Mouse (Mus musculus) liver, embryonic 12.5 days (tissue): ENCODE results near the gene Rmnd5a. TPM values are rescaled to one million over a fixed set of nuclear protein-coding genes. Genes with fewer than 3 reads are reported as not detected.

Experiments used
- polyA plus RNA-seq: library from polyadenylated mRNA; unstranded; fragments of >200 nt; fragmentation: Nextera tagmentation; extraction: Ambion mirVana; gene quantifications from 2 replicates; pipeline ENCODE4 v1.2.1, GENCODE M21; 2016

Rmnd5a gene
- polyA plus RNA-seq, 1 experiment from 2014 or later: 11.6 TPM

Other genes with a start within 250 kb of the Rmnd5a start
- gene Fabp1, start 240.8 kb downstream of the Rmnd5a start, polyA plus RNA-seq: 109 and 117 TPM in 2 replicates
- 22.9 and 23.4 TPM in 2 replicates for gene Krcc1, start 169.0 kb downstream of the Rmnd5a start, polyA plus RNA-seq
- gene Smyd1, start 118.4 kb downstream of the Rmnd5a start, polyA plus RNA-seq: 0.17 and 0.23 TPM in 2 replicates
- not detected in 2 replicates for gene Cd8b1, start 117.8 kb downstream of the Rmnd5a start, polyA plus RNA-seq
- gene Cd8a, start 67.2 kb downstream of the Rmnd5a start, polyA plus RNA-seq: not detected in 2 replicates
- 11.0 and 11.2 TPM in 2 replicates for gene Rnf103, start 53.3 kb upstream of the Rmnd5a start, polyA plus RNA-seq
- 39.5 and 41.5 TPM in 2 replicates for gene Chmp3, start 103.2 kb upstream of the Rmnd5a start, polyA plus RNA-seq
- gene Kdm3a, start 192.4 kb upstream of the Rmnd5a start, polyA plus RNA-seq: 22.6 and 24.5 TPM in 2 replicates